Mouse (Mus musculus) liver (tissue): ENCODE results near the gene Mfsd4b5.
"Not testable (repeated sequence)": the region's sequence is repeated elsewhere in the genome, so short reads cannot be mapped to it uniquely, and the experiment has no call there.

Experiments used
- DNase-seq: peaks from one replicate; pipeline ENCODE4 v3.0.0-alpha.2; 2020; ENCODE audit warnings: mixed read lengths

The Mfsd4b5 gene

DNA sequence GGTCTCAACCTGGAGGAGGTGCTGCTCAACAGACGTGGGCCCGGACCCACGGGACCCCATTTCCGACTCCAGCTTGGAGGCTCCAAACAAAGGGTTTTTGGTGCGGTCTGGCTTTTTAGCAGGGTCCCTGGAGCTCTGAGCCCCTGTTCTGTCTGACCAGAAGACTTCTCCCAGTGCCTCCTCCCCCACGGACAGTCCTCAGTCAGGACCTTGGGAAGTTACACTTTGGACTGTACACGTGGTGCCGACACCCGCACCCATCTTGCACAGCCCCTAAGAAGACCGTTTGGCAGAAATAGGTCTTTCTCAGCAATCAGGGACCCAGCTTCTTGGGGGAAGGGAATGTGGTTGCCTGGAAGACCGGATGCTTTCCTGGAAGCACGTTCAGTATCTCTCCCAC, at the start of gene Mfsd4b5:
TSS of gene Mfsd4b5 (minus strand) at position 181 of the 400 bp plus-strand sequence.
- no peak for DNase-seq

GRCm38 (mm10) chr10:40034956-40035355, 48.5 kb upstream of the Mfsd4b5 start:
- no peak for DNase-seq

- DNase-seq = no peak
Measured at GRCm38 (mm10) chr10:40032897-40033296, 46.5 kb upstream of the Mfsd4b5 start.

- DNase-seq = no peak
Measured at GRCm38 (mm10) chr10:40030716-40031115, 44.3 kb upstream of the Mfsd4b5 start.

DNA sequence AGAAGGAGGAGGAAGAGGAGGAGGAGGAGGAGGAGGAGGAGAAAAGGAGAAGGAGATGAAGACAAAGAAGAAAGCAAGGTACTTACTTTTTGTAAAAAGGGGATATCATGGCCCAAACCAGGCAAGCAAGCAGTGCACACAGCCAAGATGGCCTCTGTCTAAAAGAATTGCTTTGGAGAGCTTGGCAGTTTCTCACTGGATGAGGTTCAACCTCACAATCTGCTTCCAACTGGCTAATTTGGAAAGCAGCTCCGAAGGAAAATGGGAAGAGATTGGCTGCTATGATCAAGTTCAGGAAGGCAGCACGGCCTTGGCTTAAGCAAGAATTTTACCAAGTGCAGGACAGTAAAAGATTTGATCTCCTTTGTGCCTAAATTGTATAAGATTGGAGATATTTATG, 43.2 kb upstream of the Mfsd4b5 start:
- no peak for DNase-seq

DNA sequence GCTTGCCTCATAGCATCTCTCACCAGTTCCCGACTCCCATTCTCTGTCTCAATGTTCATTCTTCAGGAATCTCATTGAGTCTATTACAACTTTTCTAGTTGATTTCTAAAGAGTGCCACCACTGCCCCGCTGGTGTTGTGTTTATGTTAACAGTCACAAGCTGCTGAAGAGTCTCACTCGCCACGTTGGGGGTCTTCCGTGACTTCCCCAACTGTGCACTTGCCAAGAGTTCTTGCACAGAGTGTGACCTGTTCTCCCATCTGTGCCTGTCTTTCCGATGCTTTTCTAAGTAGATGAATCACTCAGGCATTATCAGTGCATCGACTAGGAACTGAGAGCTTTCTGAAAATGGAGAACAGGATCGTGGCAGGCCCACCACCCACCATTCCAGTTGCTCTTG, 41.6 kb upstream of the Mfsd4b5 start:
- DNase-seq = no peak

DNA sequence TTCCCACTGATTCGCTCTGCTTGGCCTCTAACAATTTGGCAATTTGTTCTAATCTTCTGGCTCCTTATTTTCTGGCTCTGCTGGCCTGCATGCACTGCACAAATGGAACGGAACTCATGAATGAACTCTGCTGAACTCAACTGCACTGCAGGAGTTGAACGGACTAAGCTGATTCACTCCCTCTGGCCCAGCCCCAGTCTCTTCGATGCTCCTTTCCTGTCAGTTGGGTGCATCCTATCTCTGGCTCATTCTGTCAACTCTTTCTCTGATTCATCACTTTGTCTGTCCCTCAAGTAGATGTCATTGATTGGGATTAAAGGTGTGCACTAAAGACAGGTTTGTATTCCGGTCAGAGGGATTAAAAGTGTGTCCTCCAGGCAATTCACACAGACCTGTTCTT, 40.1 kb upstream of the Mfsd4b5 start:
- DNase-seq = no peak

GRCm38 (mm10) chr10:40025560-40025959, 39.1 kb upstream of the Mfsd4b5 start:
- DNase-seq = no peak

DNA sequence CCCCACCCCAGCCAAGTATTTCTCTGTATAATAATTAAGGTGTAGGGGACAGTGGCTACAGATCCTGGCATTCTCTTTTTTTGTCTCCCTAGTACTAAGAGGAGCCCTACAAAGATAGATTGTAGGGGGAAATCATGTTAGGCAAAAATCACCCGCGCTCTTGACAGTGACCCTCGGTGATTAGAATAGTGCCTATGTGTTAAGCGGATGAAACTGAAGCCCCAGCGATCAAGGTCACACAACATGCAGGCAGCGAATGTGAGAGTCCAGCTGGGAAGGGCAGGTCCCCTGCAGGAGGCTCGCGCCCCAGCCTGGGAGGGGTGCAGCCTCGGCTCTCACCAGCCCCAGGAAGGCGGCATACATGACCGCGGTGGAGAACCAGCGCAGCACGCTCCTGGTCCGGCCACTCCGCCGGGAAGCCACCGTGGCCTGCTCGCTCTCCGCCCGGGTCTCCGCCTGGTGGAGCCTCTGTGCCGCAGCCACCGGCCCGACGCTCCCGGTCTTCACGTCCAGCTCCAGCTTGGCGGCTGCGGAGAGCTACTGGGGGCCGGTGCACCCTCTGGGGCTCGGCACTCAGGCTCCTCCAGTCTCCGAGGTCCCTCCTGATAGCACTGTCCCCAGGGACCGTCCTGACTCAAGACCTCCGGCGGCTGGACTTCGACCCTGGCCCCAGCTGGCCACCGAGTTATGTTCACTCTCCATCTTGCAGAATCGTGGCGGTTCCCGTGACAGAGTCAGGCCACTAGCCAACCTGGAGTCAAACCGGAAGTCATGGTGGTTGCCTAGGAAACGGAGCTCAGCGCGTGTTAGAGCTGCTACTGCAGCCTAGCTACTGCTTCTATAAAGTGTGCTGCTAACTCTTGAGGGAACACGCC, 38.3 kb upstream of the Mfsd4b5 start, which contains the start of gene Mfsd4b1:
TSS of gene Mfsd4b1 (minus strand) at position 715 of the 875 bp plus-strand sequence.
- peak; percentile 62 for DNase-seq

DNA sequence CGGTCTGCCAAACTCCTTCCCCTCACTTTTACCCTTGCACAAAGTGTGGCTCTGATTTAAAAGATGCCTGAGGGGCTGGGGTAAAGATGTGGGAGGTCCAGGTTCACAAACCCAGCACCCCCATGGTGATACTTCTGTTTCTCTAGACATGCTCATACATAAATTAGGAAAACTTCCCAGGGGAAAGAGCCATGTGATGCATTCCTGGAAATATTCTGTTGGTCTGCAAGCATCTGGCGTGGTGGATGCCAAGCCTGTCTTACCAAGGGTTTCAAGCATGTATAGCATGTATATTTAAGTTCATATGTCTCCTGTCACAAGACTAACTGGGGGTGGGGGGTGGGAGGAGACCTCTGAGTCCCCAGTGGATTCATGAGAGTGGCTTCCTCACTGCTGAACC, 34.0 kb upstream of the Mfsd4b5 start:
- DNase-seq = no peak

DNA sequence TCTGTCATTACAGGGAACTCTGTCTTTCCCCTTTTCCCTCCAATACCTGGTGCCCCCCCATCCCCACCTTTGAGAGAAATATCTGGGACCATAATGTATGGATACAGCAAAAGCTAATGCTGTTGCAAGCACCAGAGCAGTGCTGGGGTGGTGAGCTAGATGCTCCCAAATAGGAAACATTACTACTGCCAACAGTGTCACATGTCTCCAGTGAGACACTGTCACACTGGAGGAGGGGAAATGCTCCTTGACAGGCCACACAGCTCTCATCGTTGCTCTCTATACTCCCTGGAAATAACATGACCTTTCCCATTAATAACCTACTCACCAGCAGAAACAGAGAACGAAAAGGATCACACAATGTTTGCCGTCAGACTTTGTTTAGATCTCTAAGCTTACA, 33.0 kb upstream of the Mfsd4b5 start:
- DNase-seq = no peak

DNA sequence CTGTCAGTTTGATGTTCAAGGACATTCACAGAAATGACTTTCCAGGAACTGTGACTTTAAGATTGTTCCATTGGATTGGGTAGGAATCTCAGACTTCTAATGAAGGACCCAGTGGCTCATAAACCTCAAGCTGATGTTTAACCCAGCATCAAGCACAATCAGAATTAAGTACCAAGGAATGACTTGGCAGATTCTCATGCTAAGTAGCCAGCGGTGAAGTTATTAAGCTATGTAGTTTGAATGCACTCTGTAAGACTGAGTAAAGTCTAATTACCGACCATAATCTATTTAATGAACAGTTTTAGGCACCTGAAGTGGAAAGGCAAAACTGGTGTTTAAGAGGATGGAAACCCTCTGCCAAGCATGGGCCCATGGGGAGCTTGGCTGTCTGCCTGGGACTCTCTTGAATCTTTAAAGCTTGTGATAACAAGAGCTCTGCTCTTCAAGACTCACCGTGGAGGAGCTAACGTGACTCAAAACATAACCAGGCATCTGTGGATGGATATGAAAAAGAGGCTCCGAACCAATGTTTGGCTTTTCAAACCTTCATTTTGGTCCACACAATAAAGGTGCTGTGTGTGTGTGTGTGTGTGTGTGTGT, 31.9 kb upstream of the Mfsd4b5 start:
- no peak for DNase-seq

- DNase-seq = no peak
Measured at GRCm38 (mm10) chr10:40009591-40009990, 23.1 kb upstream of the Mfsd4b5 start.

GRCm38 (mm10) chr10:40008847-40009246, 22.4 kb upstream of the Mfsd4b5 start:
- DNase-seq = not testable (repeated sequence)

DNA sequence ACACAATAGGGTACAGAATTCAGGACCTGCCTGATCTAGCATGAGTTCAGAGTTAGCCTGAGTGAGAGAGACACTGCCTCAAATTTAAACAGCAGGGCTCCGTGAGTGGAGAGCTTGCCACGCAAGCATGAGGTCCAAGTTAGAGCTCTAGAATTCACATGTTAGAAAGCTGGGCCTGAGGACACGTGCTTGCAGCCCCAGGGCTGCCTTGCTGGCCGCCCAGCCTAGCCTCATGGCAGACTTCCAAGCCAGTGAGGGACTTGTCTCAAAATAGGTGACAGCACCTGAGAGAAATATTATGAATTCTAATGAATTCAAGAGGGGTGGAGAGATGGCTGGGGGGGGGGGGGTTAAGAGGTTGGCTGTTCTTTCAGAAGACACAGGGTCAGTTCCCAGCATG, 21.5 kb upstream of the Mfsd4b5 start:
- DNase-seq = no peak

GRCm38 (mm10) chr10:40006963-40007362, 20.5 kb upstream of the Mfsd4b5 start:
- DNase-seq = peak; percentile 30

DNA sequence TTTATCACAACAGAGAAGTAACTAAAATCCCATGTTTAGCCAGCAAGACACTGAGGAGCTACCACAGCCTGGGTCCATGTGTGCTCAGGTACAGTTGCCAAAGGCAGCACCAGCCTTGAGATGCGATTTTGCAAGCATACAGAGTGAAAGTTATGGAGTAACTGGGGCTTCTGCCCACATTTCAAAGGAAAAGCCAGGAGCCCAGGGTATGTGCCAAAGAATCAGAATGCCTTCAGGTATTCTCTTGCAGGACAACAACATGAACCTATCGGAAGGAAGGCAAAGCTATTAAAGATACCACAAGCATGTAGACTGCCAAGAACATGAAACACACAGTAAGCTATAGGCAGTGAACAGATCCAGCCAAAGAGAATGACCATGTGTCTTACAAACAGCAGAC, 14.3 kb upstream of the Mfsd4b5 start:
- no peak for DNase-seq

DNA sequence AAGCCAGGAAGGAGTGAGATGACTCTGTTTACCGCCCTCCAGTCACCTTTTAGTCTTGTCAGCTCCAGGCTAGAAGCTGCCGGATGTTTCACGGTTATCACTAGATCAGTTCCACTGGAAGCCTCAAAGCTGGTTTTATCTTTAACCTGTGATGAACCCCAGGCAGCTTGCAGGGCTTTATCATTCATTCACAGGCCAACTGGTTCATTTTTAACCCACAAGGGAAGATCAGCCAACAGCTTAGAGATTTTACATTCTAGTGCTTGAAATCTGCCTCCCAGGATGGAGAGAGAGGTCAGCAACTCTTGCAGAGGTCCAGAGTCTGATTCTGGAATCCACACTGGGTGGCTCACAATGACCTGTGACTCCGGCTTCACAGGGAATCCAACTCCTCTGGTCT, 4.7 kb upstream of the Mfsd4b5 start:
- peak; percentile 24 for DNase-seq

- DNase-seq = no peak
Measured at GRCm38 (mm10) chr10:39982604-39983003, 3.8 kb downstream of the Mfsd4b5 start.

DNA sequence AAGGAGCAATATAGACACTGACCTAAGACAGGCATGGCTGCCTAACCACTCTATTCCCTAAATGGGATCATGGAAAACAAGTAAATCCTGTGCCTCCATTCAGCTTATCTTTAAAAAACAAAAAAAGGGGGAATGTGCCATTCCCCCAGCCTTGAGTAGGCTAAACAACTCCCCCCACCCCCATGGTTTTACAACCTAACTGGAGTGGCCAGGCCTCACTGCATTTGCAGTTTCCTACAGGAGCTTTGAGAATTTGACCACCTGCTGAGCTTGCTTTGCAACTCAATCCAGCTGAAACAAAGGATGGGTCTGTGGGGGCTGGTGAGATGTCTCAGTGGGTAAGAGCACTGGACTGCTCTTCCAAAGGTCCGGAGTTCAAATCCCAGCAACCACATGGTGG, 8.2 kb downstream of the Mfsd4b5 start:
- DNase-seq = no peak

- DNase-seq = no peak
Measured at GRCm38 (mm10) chr10:39977346-39977745, 9.1 kb downstream of the Mfsd4b5 start.

GRCm38 (mm10) chr10:39975771-39976170, 10.7 kb downstream of the Mfsd4b5 start:
- no peak for DNase-seq

DNA sequence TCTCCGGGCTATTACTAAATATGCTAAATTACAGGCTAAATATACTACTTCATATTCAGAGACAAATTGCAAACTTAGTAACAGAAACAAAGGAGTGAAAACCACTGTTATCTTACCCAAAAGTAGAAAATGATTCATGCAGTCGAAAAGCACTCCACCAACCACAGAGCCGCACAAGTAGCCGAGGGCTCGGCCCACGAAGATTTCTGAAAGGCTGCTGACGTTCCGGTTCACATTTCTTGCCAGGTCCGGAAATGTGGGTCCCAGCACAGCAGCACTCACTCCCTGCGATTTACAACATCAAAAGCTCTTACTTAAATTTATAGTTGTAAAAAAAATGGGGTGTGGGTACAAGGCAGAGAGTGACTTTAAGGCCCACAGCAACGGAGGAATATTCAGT, 11.5 kb downstream of the Mfsd4b5 start:
- no peak for DNase-seq

DNA sequence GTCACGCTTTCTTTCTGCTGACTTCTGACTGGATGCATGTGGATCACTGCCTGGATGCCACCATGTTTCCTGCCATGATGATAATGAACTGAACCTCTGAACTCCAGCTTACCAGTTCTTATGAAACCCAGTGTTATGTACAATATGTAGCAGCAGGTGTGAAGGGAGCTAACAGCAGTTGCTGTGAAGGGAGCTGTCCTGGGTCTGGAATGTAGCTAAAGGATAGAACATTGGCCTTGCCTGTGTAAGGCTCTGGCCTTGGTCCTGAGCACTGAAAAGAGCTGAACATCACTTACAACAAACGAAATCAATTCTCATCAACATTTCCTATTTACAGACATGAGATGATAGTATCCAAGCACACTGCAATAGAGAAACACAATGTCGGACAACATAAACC, 18.9 kb downstream of the Mfsd4b5 start:
- no peak for DNase-seq
